Mouse (Mus musculus): ENCODE measurements around the gene Rufy3. TPM values are rescaled to one million over a fixed set of nuclear protein-coding genes. Genes with fewer than 3 reads are reported as not detected.
"Not testable (repeated sequence)": the region's sequence is repeated elsewhere in the genome, so short reads cannot be mapped to it uniquely, and the experiment has no call there.

Rufy3 gene
- 4.8 and 6.1 TPM in 2 replicates for polyA plus RNA-seq (2011; ENCODE audit: insufficient read depth, insufficient read length, low replicate concordance, missing spikeins)

GRCm38 (mm10) chr5:88564501-88565147 is at the start of gene Rufy3:
Rufy3 (plus strand) TSS chr5:88565040.
- peak within 1 kb of the TSS; percentile 83 for H3K27ac ChIP-seq (ENCODE audit: control insufficient read depth, insufficient read depth, low read depth, low read length, poor library complexity)
- H3K4me1 ChIP-seq (ENCODE audit: control insufficient read depth, insufficient read depth, low read length) = no peaks in the 10 kb centered on the region
- peak within 1 kb of the TSS; percentile 80 for H3K4me3 ChIP-seq (replicated peaks; ENCODE audit: control insufficient read depth, low read depth, low read length)
- under 1% methylated on average over 66 of the region's 71 CpGs for WGBS
- TF ChIP-seq CTCF (IDR thresholded peaks at IDR 0.05; ENCODE audit: control insufficient read depth, insufficient read depth, low read length) (peak; percentile 51; the same call in 1 of the 2 replicates), POLR2A (IDR thresholded peaks at IDR 0.05; ENCODE audit: borderline replicate concordance, control insufficient read depth, low read depth, low read length) (peak; percentile 56; the same call in 1 of the 2 replicates)

GRCm38 (mm10) chr5:88519232-88519631 is 45.6 kb upstream of the Rufy3 start:
- Histone ChIP-seq H3K4me3 (replicated peaks; ENCODE audit: control insufficient read depth, low read depth, low read length) (no peak overlapping the region), H3K27ac (ENCODE audit: control insufficient read depth, insufficient read depth, low read depth, low read length, poor library complexity) (no peak overlapping the region), H3K4me1 (ENCODE audit: control insufficient read depth, insufficient read depth, low read length) (no peaks in the 10 kb centered on the region)
- no peak for TF ChIP-seq POLR2A (IDR thresholded peaks at IDR 0.05; ENCODE audit: borderline replicate concordance, control insufficient read depth, low read depth, low read length)
- no peak for TF ChIP-seq CTCF (IDR thresholded peaks at IDR 0.05; ENCODE audit: control insufficient read depth, insufficient read depth, low read length)
- WGBS = 3% methylated on average over 2 of the region's 2 CpGs

- no peak within 1 kb of the TSS for H3K27ac ChIP-seq (ENCODE audit: control insufficient read depth, insufficient read depth, low read depth, low read length, poor library complexity)
- WGBS = 78% methylated on average over 3 of the region's 3 CpGs
- no peak within 1 kb of the TSS for H3K4me3 ChIP-seq (replicated peaks; ENCODE audit: control insufficient read depth, low read depth, low read length)
- no peaks in the 10 kb centered on the region for H3K4me1 ChIP-seq (ENCODE audit: control insufficient read depth, insufficient read depth, low read length)
- TF ChIP-seq CTCF (IDR thresholded peaks at IDR 0.05; ENCODE audit: control insufficient read depth, insufficient read depth, low read length) (no peak), POLR2A (IDR thresholded peaks at IDR 0.05; ENCODE audit: borderline replicate concordance, control insufficient read depth, low read depth, low read length) (no peak)
These were observed 37.2 kb upstream of the Rufy3 start, which contains the start of gene Jchain for GRCm38 (mm10) chr5:88527657-88528056. Jchain (minus strand) TSS chr5:88527891.

GRCm38 (mm10) chr5:88530908-88531307 is 33.9 kb upstream of the Rufy3 start:
- TF ChIP-seq POLR2A (IDR thresholded peaks at IDR 0.05; ENCODE audit: borderline replicate concordance, control insufficient read depth, low read depth, low read length) (no peak), CTCF (IDR thresholded peaks at IDR 0.05; ENCODE audit: control insufficient read depth, insufficient read depth, low read length) (no peak)
- Histone ChIP-seq H3K27ac (ENCODE audit: control insufficient read depth, insufficient read depth, low read depth, low read length, poor library complexity) (no peak overlapping the region), H3K4me1 (ENCODE audit: control insufficient read depth, insufficient read depth, low read length) (no peaks in the 10 kb centered on the region), H3K4me3 (replicated peaks; ENCODE audit: control insufficient read depth, low read depth, low read length) (no peak overlapping the region)
- WGBS = 63% methylated on average over 1 of the region's 1 CpGs

- no peaks in the 10 kb centered on the region; the same call in 1 of the 2 replicates for H3K4me1 ChIP-seq (ENCODE audit: control insufficient read depth, insufficient read depth, low read length)
- H3K4me3 ChIP-seq (replicated peaks; ENCODE audit: control insufficient read depth, low read depth, low read length) = no peak overlapping the region
- TF ChIP-seq CTCF (IDR thresholded peaks at IDR 0.05; ENCODE audit: control insufficient read depth, insufficient read depth, low read length) (no peak), POLR2A (IDR thresholded peaks at IDR 0.05; ENCODE audit: borderline replicate concordance, control insufficient read depth, low read depth, low read length) (no peak)
- no peak overlapping the region for H3K27ac ChIP-seq (ENCODE audit: control insufficient read depth, insufficient read depth, low read depth, low read length, poor library complexity)
- WGBS = 63% methylated on average over 3 of the region's 3 CpGs
These were observed 30.1 kb upstream of the Rufy3 start for GRCm38 (mm10) chr5:88534697-88535096.

DNA sequence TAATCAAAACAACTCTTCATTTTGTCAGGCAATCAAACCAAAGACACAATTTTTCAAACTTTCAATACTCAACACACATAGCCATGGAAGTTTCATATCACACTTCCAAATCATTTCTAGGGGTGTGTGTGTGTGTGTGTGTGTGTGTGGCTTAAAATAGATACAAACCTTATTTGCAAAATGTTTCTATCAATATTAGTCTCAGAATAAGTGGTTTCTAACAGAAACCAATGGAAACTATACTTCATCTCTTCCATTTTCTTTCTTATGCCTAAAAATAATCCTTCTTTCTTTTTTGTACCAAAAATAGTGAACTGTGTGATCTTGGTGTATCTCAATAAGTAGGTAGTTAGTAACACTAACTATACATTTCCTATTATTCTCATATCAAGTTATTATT is 24.0 kb upstream of the Rufy3 start:
- Histone ChIP-seq H3K27ac (ENCODE audit: control insufficient read depth, insufficient read depth, low read depth, low read length, poor library complexity) (no peak overlapping the region), H3K4me1 (ENCODE audit: control insufficient read depth, insufficient read depth, low read length) (no peaks in the 10 kb centered on the region; the same call in 1 of the 2 replicates), H3K4me3 (replicated peaks; ENCODE audit: control insufficient read depth, low read depth, low read length) (no peak overlapping the region)
- TF ChIP-seq POLR2A (IDR thresholded peaks at IDR 0.05; ENCODE audit: borderline replicate concordance, control insufficient read depth, low read depth, low read length) = no peak
- no peak for TF ChIP-seq CTCF (IDR thresholded peaks at IDR 0.05; ENCODE audit: control insufficient read depth, insufficient read depth, low read length)

DNA sequence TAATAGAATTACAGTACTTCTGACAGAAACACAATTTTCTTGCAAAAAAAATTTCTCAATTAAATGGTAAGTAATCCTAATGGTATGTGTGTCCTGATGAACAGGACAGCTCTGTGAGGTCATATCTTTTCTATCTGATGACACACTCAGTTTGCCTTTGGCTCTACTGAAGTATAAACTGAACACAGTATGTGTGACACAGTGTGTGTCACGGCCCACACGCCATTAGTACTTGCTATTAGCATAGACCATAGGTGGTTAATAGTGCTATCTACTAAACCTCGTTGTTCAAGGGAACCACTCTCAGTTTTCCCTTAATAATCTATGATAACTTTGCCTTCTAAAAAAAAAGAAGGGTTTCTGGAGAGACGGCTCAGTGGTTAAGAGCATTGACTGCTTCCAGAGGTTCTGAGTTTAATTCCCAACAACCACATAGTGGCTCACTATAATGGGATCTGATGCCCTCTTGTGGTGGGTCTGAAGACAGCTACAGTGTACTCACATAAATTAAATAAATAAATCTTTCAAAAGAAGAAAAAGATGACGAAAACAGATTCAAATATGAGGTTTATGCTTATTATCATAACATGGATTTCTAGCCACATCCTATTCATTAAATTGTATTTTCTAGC is 22.1 kb upstream of the Rufy3 start:
- 46% methylated on average over 5 of the region's 5 CpGs for WGBS
- no peaks in the 10 kb centered on the region for H3K4me1 ChIP-seq (ENCODE audit: control insufficient read depth, insufficient read depth, low read length)
- no peak overlapping the region for H3K4me3 ChIP-seq (replicated peaks; ENCODE audit: control insufficient read depth, low read depth, low read length)
- no peak overlapping the region for H3K27ac ChIP-seq (ENCODE audit: control insufficient read depth, insufficient read depth, low read depth, low read length, poor library complexity)
- TF ChIP-seq POLR2A (IDR thresholded peaks at IDR 0.05; ENCODE audit: borderline replicate concordance, control insufficient read depth, low read depth, low read length) = no peak
- TF ChIP-seq CTCF (IDR thresholded peaks at IDR 0.05; ENCODE audit: control insufficient read depth, insufficient read depth, low read length) = no peak

- not testable (repeated sequence) for H3K4me1 ChIP-seq (ENCODE audit: control insufficient read depth, insufficient read depth, low read length); H3K4me3 ChIP-seq (replicated peaks; ENCODE audit: control insufficient read depth, low read depth, low read length); H3K27ac ChIP-seq (ENCODE audit: control insufficient read depth, insufficient read depth, low read depth, low read length, poor library complexity)
- 79% methylated on average over 1 of the region's 1 CpGs for WGBS
These were observed 20.4 kb upstream of the Rufy3 start for GRCm38 (mm10) chr5:88544411-88544810.
